Mouse (Mus musculus) olfactory bulb, adult 2 months (tissue): Measurements from ENCODE around the gene Rho.

Experiments
- CTCF ChIP-seq: fragments of 200-500 bp; IDR thresholded peaks from 2 replicates; pipeline ENCODE4 v1.5.1; 2012; ENCODE audit warnings: low read depth, mild to moderate bottlenecking, low read length, moderate library complexity; ENCODE audit not compliant: insufficient read depth
- POLR2A ChIP-seq: fragments of 200-500 bp; IDR thresholded peaks from 2 replicates; pipeline ENCODE4 v1.6.1; 2012; ENCODE audit warnings: mild to moderate bottlenecking, low read depth, low read length, moderate library complexity; ENCODE audit not compliant: insufficient read depth

DNA sequence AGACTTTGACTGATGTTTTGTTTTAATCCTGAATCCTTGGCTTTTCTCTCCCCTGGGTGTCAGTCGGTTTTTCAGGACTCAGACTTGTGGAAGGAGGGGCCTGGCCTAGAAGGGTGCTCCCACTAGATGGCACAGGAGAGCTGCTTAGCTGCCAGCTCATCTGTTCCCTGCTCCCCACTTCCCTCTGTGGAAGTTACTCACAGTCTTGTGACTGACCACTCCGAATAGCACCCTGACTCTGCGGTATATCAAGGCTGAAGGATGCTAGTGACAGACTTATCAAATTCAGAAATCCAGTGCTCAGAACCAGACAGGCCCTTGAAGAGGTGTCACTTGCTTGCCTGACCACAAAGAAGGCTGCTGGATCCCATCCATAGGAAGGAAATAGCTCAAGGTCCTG is 30.5 kb upstream of the Rho start:
- TF ChIP-seq POLR2A (no peak), CTCF (peak; percentile 76)
